Mouse (Mus musculus) spleen, adult 2 months (tissue): Measurements from ENCODE around the gene Ttll12.

ENCODE experiments used
- CTCF ChIP-seq: fragments of 200-500 bp; IDR thresholded peaks from 2 replicates; pipeline ENCODE4 v1.5.1; 2011; ENCODE audit warnings: mild to moderate bottlenecking, inconsistent platforms; ENCODE audit not compliant: insufficient read depth, insufficient read length, insufficient replicate concordance; ENCODE audit errors: extremely low read depth
- POLR2A ChIP-seq: fragments of 200-500 bp; IDR thresholded peaks from 2 replicates; pipeline ENCODE4 v1.6.1; 2011; ENCODE audit warnings: low read depth, low read length, inconsistent platforms

DNA sequence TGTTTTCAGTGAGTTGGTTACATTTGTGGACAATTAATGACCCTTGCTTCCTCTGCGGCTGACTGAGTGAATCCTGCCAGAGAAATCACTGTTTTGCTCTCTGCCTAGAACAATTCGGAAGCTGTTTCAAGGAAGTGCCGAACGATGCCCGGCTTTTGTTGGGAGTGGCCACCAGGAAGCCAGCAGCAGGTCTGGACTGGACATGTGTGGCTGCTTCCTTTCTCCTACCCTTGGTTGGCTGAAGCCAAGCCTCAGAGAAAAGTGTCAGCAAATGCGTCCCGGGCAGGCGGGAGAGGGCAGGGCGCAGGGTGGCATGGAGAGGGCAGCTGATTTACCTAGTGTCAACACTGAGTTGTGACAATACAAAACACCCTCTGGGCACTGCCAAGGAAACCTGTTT is 64.7 kb downstream of the Ttll12 start:
- TF ChIP-seq POLR2A = no peak
- TF ChIP-seq CTCF = no peak
